Mouse (Mus musculus) fat pad, adult 2 months (tissue): ENCODE measurements around the gene Pqlc3.

ENCODE experiments used
- DNase-seq: peaks from one replicate; pipeline ENCODE4 v3.0.0-alpha.2; 2011; ENCODE audit warnings: low read depth, low spot score; ENCODE audit errors: extremely low read depth

The Pqlc3 gene

GRCm38 (mm10) chr12:17009466-17009865, 9.3 kb upstream of the Pqlc3 start:
- DNase-seq = no peak

- DNase-seq = no peak
These were observed 1.0 kb upstream of the Pqlc3 start for GRCm38 (mm10) chr12:17001211-17001610.

- no peak for DNase-seq
These were observed 420 bp upstream of the Pqlc3 start for GRCm38 (mm10) chr12:17000628-17001027.

GRCm38 (mm10) chr12:16999146-16999545, 1.1 kb downstream of the Pqlc3 start:
- DNase-seq = no peak

- no peak for DNase-seq
These were observed 3.2 kb downstream of the Pqlc3 start for GRCm38 (mm10) chr12:16996886-16997462.

- DNase-seq = no peak
These were observed 3.9 kb downstream of the Pqlc3 start for GRCm38 (mm10) chr12:16996281-16996680.

GRCm38 (mm10) chr12:16994291-16994690, 5.9 kb downstream of the Pqlc3 start:
- no peak for DNase-seq

GRCm38 (mm10) chr12:16992355-16992754, 7.9 kb downstream of the Pqlc3 start:
- no peak for DNase-seq

- no peak for DNase-seq
These were observed 8.8 kb downstream of the Pqlc3 start for GRCm38 (mm10) chr12:16991376-16991775.

GRCm38 (mm10) chr12:16985778-16986177, 14.4 kb downstream of the Pqlc3 start:
- no peak for DNase-seq

GRCm38 (mm10) chr12:16977120-16977519, 23.1 kb downstream of the Pqlc3 start:
- DNase-seq = no peak

GRCm38 (mm10) chr12:16966811-16967210, 33.4 kb downstream of the Pqlc3 start:
- DNase-seq = no peak

GRCm38 (mm10) chr12:16963354-16963753, 36.9 kb downstream of the Pqlc3 start:
- DNase-seq = no peak

GRCm38 (mm10) chr12:16958851-16959250, 41.4 kb downstream of the Pqlc3 start:
- DNase-seq = peak; percentile 4

GRCm38 (mm10) chr12:16948239-16948638, 52.0 kb downstream of the Pqlc3 start:
- DNase-seq = no peak

GRCm38 (mm10) chr12:16941976-16942375, 58.2 kb downstream of the Pqlc3 start:
- DNase-seq = no peak
